Mouse (Mus musculus): ENCODE results near the gene Lhx4.

Lhx4 gene

GRCm38 (mm10) chr1:155700886-155701285 is 50.6 kb downstream of the Lhx4 start:
- no peak for DNase-seq

- no peak for DNase-seq
Observed at GRCm38 (mm10) chr1:155698373-155699159, 52.9 kb downstream of the Lhx4 start.

GRCm38 (mm10) chr1:155693443-155693842 is 58.0 kb downstream of the Lhx4 start:
- DNase-seq, result no peak

- no peak for DNase-seq
Observed at GRCm38 (mm10) chr1:155693026-155693425, 58.5 kb downstream of the Lhx4 start.

GRCm38 (mm10) chr1:155692230-155692629 is 59.3 kb downstream of the Lhx4 start:
- no peak for DNase-seq

- no peak for DNase-seq
Observed at GRCm38 (mm10) chr1:155689558-155689957, 61.9 kb downstream of the Lhx4 start.

- no peak for DNase-seq
Observed at GRCm38 (mm10) chr1:155689141-155689540, 62.3 kb downstream of the Lhx4 start.

- DNase-seq, result no peak
Observed at GRCm38 (mm10) chr1:155686816-155687215, 64.7 kb downstream of the Lhx4 start.

GRCm38 (mm10) chr1:155681116-155681799 is 70.2 kb downstream of the Lhx4 start:
- DNase-seq, result no peak

GRCm38 (mm10) chr1:155675570-155675969 is 75.9 kb downstream of the Lhx4 start:
- DNase-seq, result no peak

GRCm38 (mm10) chr1:155663994-155664393 is 87.5 kb downstream of the Lhx4 start:
- no peak for DNase-seq

- DNase-seq, result no peak
Observed at GRCm38 (mm10) chr1:155656321-155656720, 95.2 kb downstream of the Lhx4 start.

GRCm38 (mm10) chr1:155654961-155655360 is 96.5 kb downstream of the Lhx4 start:
- DNase-seq, result no peak

- DNase-seq, result no peak
Observed at GRCm38 (mm10) chr1:155650121-155650846, 101.2 kb downstream of the Lhx4 start.
